8 mouse cellular contexts compared by ENCODE assay signal in the genomic region with DNA sequence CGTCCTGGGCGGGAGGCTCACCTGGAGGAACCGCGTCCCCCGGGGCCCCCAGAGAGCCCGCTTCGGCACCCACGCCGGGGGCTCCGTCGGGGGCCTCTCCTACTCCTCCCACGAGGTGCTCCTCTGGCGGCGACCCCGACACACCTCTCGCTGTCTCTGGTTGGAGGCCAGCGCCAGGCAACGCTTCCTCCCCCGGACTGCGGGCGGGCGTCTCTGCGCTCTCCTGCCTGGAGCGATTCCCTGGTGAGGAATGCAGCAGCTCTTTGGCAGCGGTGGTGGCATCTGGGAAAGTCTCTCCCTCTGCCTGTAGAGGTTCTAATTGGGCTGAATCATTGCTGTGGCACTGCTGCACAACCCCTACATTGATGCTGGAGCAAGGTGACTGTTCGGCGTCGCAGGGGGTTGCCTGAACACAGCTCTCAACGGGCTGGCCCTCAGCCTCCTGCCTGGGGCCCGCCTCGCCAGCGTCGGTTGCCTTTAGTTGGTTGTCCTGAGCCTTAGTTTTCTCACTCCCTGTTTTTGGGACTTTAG.
DNase-seq lines count a peak whose midpoint lies in the region; ATAC-seq and TF ChIP-seq lines count a peak whose summit lies in the region.

No protein-coding gene starts in this region.

- H3K4me1 ChIP-seq in spleen, adult 2 months (ENCODE audit: control insufficient read depth, insufficient read depth, insufficient read length), result peaks cover 12% of the 10 kb centered on the region
- H3K4me1 ChIP-seq in heart, embryonic 14.5 days (ENCODE audit: control insufficient read depth in 2 of 2, insufficient read depth in 2 of 2, low read length in 2 of 2), result peaks cover 2 to 17% of the 10 kb centered on the region in 2 experiments
- H3K4me1 ChIP-seq in kidney, embryonic 15.5 days, result peaks cover 45% of the 10 kb centered on the region
- H3K4me1 ChIP-seq in testis, adult 2 months (ENCODE audit: control insufficient read depth, insufficient read depth, low read length), result peaks cover 9% of the 10 kb centered on the region; the same call in 1 of the 2 replicates

- DNase-seq in spleen, adult 2 months (ENCODE audit: low read depth in 1 of 2, low spot score in 2 of 2), result peak in 1 of 2 experiments; percentile 28
- DNase-seq in spleen, postnatal 14 days (ENCODE audit: low spot score in 2 of 2), result no peak
- DNase-seq in embryo, embryonic 10 days (ENCODE audit: low spot score), result peak; percentile 39
- peak; percentile 24 to 42 for DNase-seq in lung, postnatal 4 days
- no peak for DNase-seq in layer of hippocampus, postnatal 14 days (ENCODE audit: low spot score in 2 of 2)

- no peaks in the 10 kb centered on the region for H3K9me3 ChIP-seq in heart, embryonic 14.5 days (ENCODE audit: control insufficient read depth, low read length)
- no peaks in the 10 kb centered on the region for H3K9me3 ChIP-seq in kidney, embryonic 15.5 days (replicated peaks)

- peaks cover 7% of the 10 kb centered on the region; the same call in 1 of the 2 replicates for H3K27me3 ChIP-seq in spleen, adult 2 months (ENCODE audit: control insufficient read depth, insufficient read depth, low read length)
- peaks cover 73% of the 10 kb centered on the region for H3K27me3 ChIP-seq in heart, embryonic 14.5 days (ENCODE audit: control insufficient read depth, insufficient read depth, low read length)
- peaks cover 75% of the 10 kb centered on the region for H3K27me3 ChIP-seq in kidney, embryonic 15.5 days
- H3K27me3 ChIP-seq in testis, adult 2 months (ENCODE audit: control insufficient read depth, insufficient read depth, low read length), result peaks cover 6% of the 10 kb centered on the region

- no peak for TF ChIP-seq POLR2A in spleen, adult 2 months (IDR thresholded peaks at IDR 0.05; ENCODE audit: low read depth, low read length)
- TF ChIP-seq POLR2A in testis, adult 2 months (IDR thresholded peaks at IDR 0.05; ENCODE audit: control insufficient read depth, low read depth, low read length), result no peak

- no peak for TF ChIP-seq CTCF in spleen, adult 2 months (IDR thresholded peaks at IDR 0.05; ENCODE audit: extremely low read depth, insufficient read depth, insufficient read length, insufficient replicate concordance)
- no peak for TF ChIP-seq CTCF in testis, adult 2 months (IDR thresholded peaks at IDR 0.05; ENCODE audit: control insufficient read depth, insufficient read depth, insufficient replicate concordance, low read depth, low read length)

- no peak for ATAC-seq in heart, embryonic 14.5 days (ENCODE audit: insufficient number of reproducible peaks, insufficient read depth, low FRiP score, low read depth)
- ATAC-seq in kidney, embryonic 15.5 days (replicated peaks; ENCODE audit: low FRiP score), result 0 out of 2 replicates have a peak, but pooled peaks have one; percentile 24

- no peaks in the 10 kb centered on the region for H3K36me3 ChIP-seq in spleen, adult 2 months (ENCODE audit: control insufficient read depth, insufficient read depth, low read length)
- H3K36me3 ChIP-seq in heart, embryonic 14.5 days (ENCODE audit: control insufficient read depth, insufficient read depth, low read length), result no peaks in the 10 kb centered on the region
- no peaks in the 10 kb centered on the region for H3K36me3 ChIP-seq in kidney, embryonic 15.5 days
- H3K36me3 ChIP-seq in testis, adult 2 months (ENCODE audit: control insufficient read depth, insufficient read depth, low read length), result no peaks in the 10 kb centered on the region

- peak overlapping the region; percentile 79 for H3K4me2 ChIP-seq in heart, embryonic 14.5 days (ENCODE audit: low read length)
- peak overlapping the region; percentile 82 for H3K4me2 ChIP-seq in kidney, embryonic 15.5 days

- no peak overlapping the region for H3K27ac ChIP-seq in spleen, adult 2 months (ENCODE audit: insufficient read depth, low read length)
- no peak overlapping the region for H3K27ac ChIP-seq in heart, embryonic 14.5 days (replicated peaks in 1 of 2; ENCODE audit: control insufficient read depth in 1 of 2, insufficient read depth in 1 of 2, low read depth in 2 of 2, low read length in 2 of 2)
- no peak overlapping the region for H3K27ac ChIP-seq in kidney, embryonic 15.5 days
- no peak overlapping the region for H3K27ac ChIP-seq in testis, adult 2 months (ENCODE audit: control insufficient read depth, insufficient read depth, low read depth, low read length)

- peak overlapping the region; percentile 97 for H3K4me3 ChIP-seq in spleen, adult 2 months (ENCODE audit: extremely low read depth, insufficient read depth, insufficient read length)
- H3K4me3 ChIP-seq in heart, embryonic 14.5 days (ENCODE audit: control insufficient read depth in 1 of 2, insufficient read depth in 1 of 2, low read depth in 1 of 2, low read length in 2 of 2), result peak overlapping the region; percentile 57 to 58
- H3K4me3 ChIP-seq in kidney, embryonic 15.5 days (replicated peaks), result peak overlapping the region; percentile 65
- H3K4me3 ChIP-seq in testis, adult 2 months (ENCODE audit: control insufficient read depth, low read depth, low read length), result peak overlapping the region; percentile 83

- 5% methylated on average over 33 of the region's 33 CpGs for WGBS in spleen, adult 2 months
- WGBS in heart, embryonic 14.5 days, result under 1% methylated on average over 33 of the region's 33 CpGs
- WGBS in kidney, embryonic 15.5 days, result 2% methylated on average over 33 of the region's 33 CpGs

- peak overlapping the region; percentile 56; the same call in 1 of the 2 replicates for H3K9ac ChIP-seq in heart, embryonic 14.5 days (ENCODE audit: low read length)
- 0 out of 2 replicates have a peak overlapping the region, but pooled peaks have one; percentile 51 for H3K9ac ChIP-seq in kidney, embryonic 15.5 days

Comparison
In these comparisons a context has a peak if more than half of its experiments do, and no peak if none do; other contexts are left out.
1. DNase-seq: peak in embryo, embryonic 10 days (single experiment) and lung, postnatal 4 days (2 of 2); none in spleen, postnatal 14 days (0 of 2) and layer of hippocampus, postnatal 14 days (0 of 2).
2. Peak in every context shown above with its lines, with median percentiles within 50 percentile points of each other: H3K4me3 ChIP-seq.